Mouse (Mus musculus) B cell, adult (primary cell): ENCODE results near the gene Mapk11. TPM values are rescaled to one million over a fixed set of nuclear protein-coding genes. Genes with fewer than 3 reads are reported as not detected.

Experiments used
- total RNA-seq: library from RNA; stranded (reverse); gene quantifications from 4 replicates; pipeline ENCODE4 v1.2.4, GENCODE M21; 2023; ENCODE audit not compliant: inconsistent age

The Mapk11 gene
- total RNA-seq, result 73.7 to 80.8 TPM (median 77.0 TPM) in 4 replicates

DNA sequence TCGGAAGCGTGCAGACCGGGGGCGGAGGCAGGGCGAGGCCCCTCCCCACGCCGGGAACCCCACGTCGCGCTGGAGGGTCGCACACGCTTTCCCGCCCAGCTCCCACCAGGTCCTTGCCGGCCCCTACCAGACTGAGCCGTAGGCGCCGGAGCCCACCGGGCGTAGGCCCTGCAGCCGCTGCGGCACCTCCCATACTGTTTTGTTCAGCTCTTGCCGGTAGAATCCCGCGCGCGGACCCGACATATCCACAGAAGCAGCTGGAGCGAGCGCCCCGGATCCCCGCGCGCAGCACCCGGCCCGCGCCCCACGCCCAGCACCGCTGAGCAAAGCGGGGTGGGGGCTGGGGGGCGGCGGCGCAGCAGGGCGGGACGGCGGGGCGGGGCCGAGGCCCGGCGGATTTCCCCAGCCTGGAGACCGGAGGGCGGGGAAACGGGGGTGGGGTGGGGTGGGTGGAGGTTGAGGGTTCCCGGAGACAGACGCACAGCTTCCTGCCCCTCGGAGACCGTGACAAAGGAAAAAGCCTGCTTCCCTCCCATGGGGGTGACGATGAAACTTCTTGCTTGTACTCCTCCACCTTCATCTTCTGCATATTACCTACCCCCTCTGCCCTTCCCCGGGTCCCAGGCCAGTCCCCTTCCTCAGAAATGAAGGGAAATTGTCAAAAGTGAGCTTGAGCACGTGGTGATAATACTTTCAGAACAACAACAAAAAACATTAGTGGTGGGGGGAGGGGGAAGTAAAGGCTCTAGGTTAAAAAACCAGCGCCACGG is at the start of gene Mapk11:
Mapk11 (minus strand) TSS at position 358 of the 770 bp plus-strand sequence.

GRCm38 (mm10) chr15:89196313-89196706 is 46.9 kb upstream of the Mapk11 start, which contains the start of gene Dennd6b:
Gene Dennd6b, minus strand, starts transcription at chr15:89196496.

DNA sequence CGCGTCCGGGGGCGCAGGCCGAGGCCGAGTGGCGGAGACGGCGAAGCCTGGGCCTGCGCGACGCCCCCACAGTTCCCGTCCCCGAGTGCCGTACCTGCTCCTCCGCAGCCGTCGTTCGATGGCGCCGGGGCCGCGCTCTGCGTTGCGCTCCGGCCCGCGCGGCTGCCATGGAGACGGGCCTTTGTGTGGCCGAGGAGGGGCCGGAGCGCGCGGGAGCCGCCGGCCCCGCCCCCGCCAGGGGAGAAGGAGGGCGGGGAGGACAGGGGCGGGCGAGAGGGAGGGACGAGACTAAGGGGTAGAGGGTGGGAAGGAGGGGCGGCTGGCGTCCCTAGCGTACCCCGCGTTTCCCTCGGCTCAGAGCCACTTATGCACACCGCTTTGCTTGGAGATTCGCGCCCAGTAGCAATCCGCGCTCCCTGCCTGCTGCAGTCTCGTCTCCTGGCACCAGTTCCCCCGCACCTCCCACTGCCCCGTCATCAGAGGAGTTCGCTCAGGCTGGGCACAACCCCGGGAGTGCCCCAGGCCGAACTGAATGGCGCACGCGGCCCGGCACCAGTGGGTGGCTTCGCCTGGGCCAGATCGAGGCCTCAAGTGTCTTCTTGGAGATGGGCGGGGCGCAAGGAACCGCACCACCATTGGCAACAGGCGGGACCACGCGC is 31.3 kb upstream of the Mapk11 start, which contains the start of gene Plxnb2:
Plxnb2 (minus strand) TSS at position 218 of the 659 bp plus-strand sequence.

DNA sequence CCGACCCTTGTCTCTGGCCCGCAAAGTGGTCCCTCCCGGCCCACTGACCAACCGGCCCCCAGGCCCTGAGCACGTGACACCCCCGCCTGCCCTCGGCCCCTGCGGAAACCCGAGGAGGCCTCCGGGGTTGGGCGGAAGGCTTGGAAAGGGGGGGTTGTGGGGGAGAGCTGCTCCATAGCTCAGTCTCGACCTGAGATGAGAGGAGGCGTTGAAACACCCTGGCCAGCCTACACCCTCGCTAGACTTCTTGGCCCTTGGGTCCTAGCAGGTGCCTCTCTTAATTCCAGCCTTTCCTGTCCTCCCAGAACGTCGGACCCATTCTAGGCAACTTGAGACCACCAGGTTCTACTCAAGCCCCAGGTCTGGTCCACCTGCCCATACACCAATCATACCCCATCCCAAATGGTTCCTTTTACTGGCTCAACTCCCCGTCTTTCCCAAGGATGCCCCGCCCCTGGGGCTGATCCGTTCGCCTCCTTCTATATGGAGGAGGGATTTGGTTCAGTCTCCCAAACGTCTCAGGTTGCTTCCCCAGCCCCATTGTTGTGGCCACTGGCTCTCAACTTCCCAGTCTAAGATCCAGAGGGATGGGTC is 8.7 kb downstream of the Mapk11 start, which contains the start of gene Mapk12:
Mapk12 (minus strand) TSS at position 45 of the 594 bp plus-strand sequence.

DNA sequence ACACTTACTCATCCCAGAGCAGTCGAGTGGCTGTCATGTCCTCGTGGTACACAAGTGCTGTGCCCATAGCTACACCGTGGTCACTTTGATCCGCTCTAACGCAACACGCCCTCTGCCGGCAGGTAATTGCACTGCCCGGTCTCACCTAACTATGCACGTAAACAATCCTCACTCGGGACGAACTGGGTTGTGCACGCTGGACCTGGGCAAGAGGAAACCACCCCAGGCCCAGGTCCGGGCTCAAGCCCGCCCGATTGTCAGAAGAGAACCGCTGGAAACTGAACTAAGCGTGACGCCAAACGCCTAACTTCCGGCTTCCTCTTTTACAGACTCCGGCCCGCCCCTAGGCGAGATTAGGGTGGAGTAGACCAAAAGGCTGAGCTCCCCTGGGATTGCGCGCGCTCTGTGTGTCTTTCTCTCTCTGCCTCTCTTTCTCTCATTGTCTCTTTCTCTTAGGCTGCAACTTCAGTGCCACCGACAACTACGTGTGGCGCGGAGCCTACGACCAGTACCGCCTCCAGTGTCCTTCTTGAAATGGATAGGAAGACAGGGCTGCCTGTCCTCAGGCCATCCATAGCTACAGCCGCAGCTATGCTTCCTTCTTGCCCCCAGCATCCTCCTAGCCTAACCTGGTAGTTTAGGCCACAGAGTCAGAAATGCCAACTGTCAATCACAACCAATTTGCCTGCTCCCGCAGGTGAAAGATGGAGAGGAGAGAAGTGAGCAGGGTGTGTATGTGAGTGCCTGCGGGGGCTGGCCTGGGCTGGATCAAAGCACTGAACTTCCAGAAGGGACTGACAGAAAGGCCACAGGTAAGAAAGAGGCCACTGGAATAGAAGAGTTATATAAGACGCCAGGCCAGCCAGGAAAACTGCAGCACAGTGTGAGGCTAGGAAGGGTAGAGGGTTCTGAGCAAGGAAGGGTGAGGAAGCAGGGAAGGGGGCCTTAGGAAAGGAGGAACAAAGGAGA is 20.8 kb downstream of the Mapk11 start, which contains the start of gene Hdac10:
Hdac10 (minus strand) TSS at position 319 of the 969 bp plus-strand sequence.

GRCm38 (mm10) chr15:89122649-89123366 is 26.6 kb downstream of the Mapk11 start, which contains the start of gene Tubgcp6:
Gene Tubgcp6, minus strand, starts transcription at chr15:89123112.

Other genes starting within 250 kb of the Mapk11 start
- gene Ttll8, start 195.2 kb downstream of the Mapk11 start, total RNA-seq, result not detected in 4 replicates
- gene Mlc1, start 170.6 kb downstream of the Mapk11 start, total RNA-seq, result not detected in 4 replicates
- gene Mov10l1, start 166.7 kb downstream of the Mapk11 start, total RNA-seq, result not detected in 4 replicates
- not detected in 4 replicates for gene Panx2, start 89.9 kb downstream of the Mapk11 start, total RNA-seq
- gene Trabd, start 74.5 kb downstream of the Mapk11 start, total RNA-seq, result 52.0 to 60.0 TPM (median 55.2 TPM) in 4 replicates
- 25.5 to 30.5 TPM (median 26.4 TPM) in 4 replicates for gene Selenoo, start 60.5 kb downstream of the Mapk11 start, total RNA-seq
- 49.7 to 54.4 TPM (median 51.7 TPM) in 4 replicates for gene Tubgcp6, start 26.5 kb downstream of the Mapk11 start, total RNA-seq
- gene Hdac10, start 20.9 kb downstream of the Mapk11 start, total RNA-seq, result 92.4 to 97.6 TPM (median 94.4 TPM) in 4 replicates
- gene Mapk12, start 8.9 kb downstream of the Mapk11 start, total RNA-seq, result 8.8 to 11.9 TPM (median 10.5 TPM) in 4 replicates
- 7.2 to 13.8 TPM (median 10.2 TPM) in 4 replicates for gene Plxnb2, start 31.2 kb upstream of the Mapk11 start, total RNA-seq
- 26.4 to 33.2 TPM (median 31.3 TPM) in 4 replicates for gene Dennd6b, start 46.9 kb upstream of the Mapk11 start, total RNA-seq
- 57.9 to 61.0 TPM (median 59.6 TPM) in 4 replicates for gene Ppp6r2, start 61.9 kb upstream of the Mapk11 start, total RNA-seq
- gene Sbf1, start 165.7 kb upstream of the Mapk11 start, total RNA-seq, result 231 to 274 TPM (median 254 TPM) in 4 replicates
- gene Adm2, start 173.1 kb upstream of the Mapk11 start, total RNA-seq, result not detected in 4 replicates
- not detected in 4 replicates for gene Miox, start 184.8 kb upstream of the Mapk11 start, total RNA-seq
- gene Lmf2, start 206.0 kb upstream of the Mapk11 start, total RNA-seq, result 40.7 to 60.9 TPM (median 56.0 TPM) in 4 replicates
- gene Ncaph2, start 206.1 kb upstream of the Mapk11 start, total RNA-seq, result 125 to 135 TPM (median 132 TPM) in 4 replicates
- gene Sco2, start 224.2 kb upstream of the Mapk11 start, total RNA-seq, result 17.1 to 18.9 TPM (median 18.3 TPM) in 4 replicates
- gene Tymp, start 227.4 kb upstream of the Mapk11 start, total RNA-seq, result 0.39 to 1.3 TPM (median 0.75 TPM) in 4 replicates
- gene Odf3b, start 229.7 kb upstream of the Mapk11 start, total RNA-seq, result not detected in 4 replicates
- gene Klhdc7b, start 235.3 kb upstream of the Mapk11 start, total RNA-seq, result not detected in 4 replicates